Mouse (Mus musculus): ENCODE measurements at regions not wholly inside any gene's neighbourhood (a gene's known extent, or its start where the extent isn't known, plus 50 kb on each side); places are given as distances from the start of the nearest gene placed in this dataset.

- ATAC-seq (ENCODE audit: low FRiP score, low read depth) = no peak
- no peaks in the 10 kb centered on the region for H3K9me3 ChIP-seq (ENCODE audit: control insufficient read depth, low read length)
- no peaks in the 10 kb centered on the region for H3K36me3 ChIP-seq (ENCODE audit: control insufficient read depth, insufficient read depth, low read length)
- H3K4me3 ChIP-seq (replicated peaks; ENCODE audit: low read length) = no peak overlapping the region
- no peak for DNase-seq (ENCODE audit: low spot score)
- no peak overlapping the region for H3K27ac ChIP-seq (replicated peaks; ENCODE audit: low read depth, low read length)
- no peak overlapping the region for H3K9ac ChIP-seq (ENCODE audit: low read depth, low read length, severe bottlenecking)
- H3K27me3 ChIP-seq (ENCODE audit: control insufficient read depth, insufficient read depth, low read length) = no peaks in the 10 kb centered on the region
- H3K4me2 ChIP-seq (replicated peaks; ENCODE audit: low read depth, low read length, severe bottlenecking) = no peak overlapping the region
- H3K4me1 ChIP-seq (ENCODE audit: control insufficient read depth, insufficient read depth, low read length) = no peaks in the 10 kb centered on the region
- no peak for TF ChIP-seq POLR2A (IDR thresholded peaks at IDR 0.05; ENCODE audit: borderline replicate concordance, extremely low read depth, insufficient read depth, insufficient read length)
Observed at GRCm38 (mm10) chr11:24925135-24925534, 847.3 kb downstream of the Bcl11a start.

DNA sequence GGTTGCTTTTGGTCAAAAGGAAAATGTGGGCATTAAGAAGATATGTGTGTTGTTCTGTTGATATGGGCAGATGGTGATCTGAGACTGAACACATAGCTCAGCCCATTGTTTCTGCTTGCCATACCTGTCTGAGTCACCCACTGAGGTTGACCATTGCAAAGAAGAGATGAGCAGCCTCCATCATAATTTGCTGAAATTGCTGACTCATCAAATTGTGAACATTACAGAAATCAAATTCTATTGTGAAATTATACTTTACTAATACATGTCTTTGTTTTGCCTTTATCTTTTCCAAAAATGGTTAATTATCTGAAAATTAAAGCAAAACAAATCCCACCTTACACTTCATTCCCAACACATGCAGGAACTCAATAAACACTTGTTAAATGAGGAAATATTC, 865.8 kb downstream of the Bcl11a start:
- no peak overlapping the region for H3K9ac ChIP-seq (ENCODE audit: low read depth, low read length, severe bottlenecking)
- ATAC-seq (ENCODE audit: low FRiP score, low read depth) = no peak
- TF ChIP-seq POLR2A (IDR thresholded peaks at IDR 0.05; ENCODE audit: borderline replicate concordance, extremely low read depth, insufficient read depth, insufficient read length) = no peak
- no peak overlapping the region for H3K4me2 ChIP-seq (replicated peaks; ENCODE audit: low read depth, low read length, severe bottlenecking)
- H3K27me3 ChIP-seq (ENCODE audit: control insufficient read depth, insufficient read depth, low read length) = no peaks in the 10 kb centered on the region
- H3K4me1 ChIP-seq (ENCODE audit: control insufficient read depth, insufficient read depth, low read length) = no peaks in the 10 kb centered on the region
- H3K36me3 ChIP-seq (ENCODE audit: control insufficient read depth, insufficient read depth, low read length) = no peaks in the 10 kb centered on the region
- H3K4me3 ChIP-seq (replicated peaks; ENCODE audit: low read length) = no peak overlapping the region
- DNase-seq (ENCODE audit: low spot score) = no peak
- H3K9me3 ChIP-seq (ENCODE audit: control insufficient read depth, low read length) = no peaks in the 10 kb centered on the region
- H3K27ac ChIP-seq (replicated peaks; ENCODE audit: low read depth, low read length) = no peak overlapping the region

GRCm38 (mm10) chr11:24951161-24951560, 873.3 kb downstream of the Bcl11a start:
- Histone ChIP-seq H3K4me3 (replicated peaks; ENCODE audit: low read length) (no peak overlapping the region), H3K36me3 (ENCODE audit: control insufficient read depth, insufficient read depth, low read length) (no peaks in the 10 kb centered on the region), H3K4me2 (replicated peaks; ENCODE audit: low read depth, low read length, severe bottlenecking) (no peak overlapping the region), H3K9me3 (ENCODE audit: control insufficient read depth, low read length) (no peaks in the 10 kb centered on the region), H3K27me3 (ENCODE audit: control insufficient read depth, insufficient read depth, low read length) (no peaks in the 10 kb centered on the region), H3K27ac (replicated peaks; ENCODE audit: low read depth, low read length) (no peak overlapping the region), H3K4me1 (ENCODE audit: control insufficient read depth, insufficient read depth, low read length) (no peaks in the 10 kb centered on the region), H3K9ac (ENCODE audit: low read depth, low read length, severe bottlenecking) (no peak overlapping the region)
- no peak for ATAC-seq (ENCODE audit: low FRiP score, low read depth)
- DNase-seq (ENCODE audit: low spot score) = no peak
- TF ChIP-seq POLR2A (IDR thresholded peaks at IDR 0.05; ENCODE audit: borderline replicate concordance, extremely low read depth, insufficient read depth, insufficient read length) = no peak
- WGBS = 94% methylated on average over 1 of the region's 1 CpGs

GRCm38 (mm10) chr11:24972359-24972758, 894.5 kb downstream of the Bcl11a start:
- Histone ChIP-seq H3K4me1 (ENCODE audit: control insufficient read depth, insufficient read depth, low read length) (no peaks in the 10 kb centered on the region), H3K27me3 (ENCODE audit: control insufficient read depth, insufficient read depth, low read length) (no peaks in the 10 kb centered on the region), H3K27ac (replicated peaks; ENCODE audit: low read depth, low read length) (no peak overlapping the region), H3K9me3 (ENCODE audit: control insufficient read depth, low read length) (no peaks in the 10 kb centered on the region), H3K9ac (ENCODE audit: low read depth, low read length, severe bottlenecking) (no peak overlapping the region), H3K36me3 (ENCODE audit: control insufficient read depth, insufficient read depth, low read length) (no peaks in the 10 kb centered on the region), H3K4me2 (replicated peaks; ENCODE audit: low read depth, low read length, severe bottlenecking) (no peak overlapping the region), H3K4me3 (replicated peaks; ENCODE audit: low read length) (no peak overlapping the region)
- WGBS = 37% methylated on average over 2 of the region's 2 CpGs
- ATAC-seq (ENCODE audit: low FRiP score, low read depth) = 0 out of 2 replicates have a peak, but pooled peaks have one; percentile 37
- TF ChIP-seq POLR2A (IDR thresholded peaks at IDR 0.05; ENCODE audit: borderline replicate concordance, extremely low read depth, insufficient read depth, insufficient read length) = no peak
- no peak for DNase-seq (ENCODE audit: low spot score)

DNA sequence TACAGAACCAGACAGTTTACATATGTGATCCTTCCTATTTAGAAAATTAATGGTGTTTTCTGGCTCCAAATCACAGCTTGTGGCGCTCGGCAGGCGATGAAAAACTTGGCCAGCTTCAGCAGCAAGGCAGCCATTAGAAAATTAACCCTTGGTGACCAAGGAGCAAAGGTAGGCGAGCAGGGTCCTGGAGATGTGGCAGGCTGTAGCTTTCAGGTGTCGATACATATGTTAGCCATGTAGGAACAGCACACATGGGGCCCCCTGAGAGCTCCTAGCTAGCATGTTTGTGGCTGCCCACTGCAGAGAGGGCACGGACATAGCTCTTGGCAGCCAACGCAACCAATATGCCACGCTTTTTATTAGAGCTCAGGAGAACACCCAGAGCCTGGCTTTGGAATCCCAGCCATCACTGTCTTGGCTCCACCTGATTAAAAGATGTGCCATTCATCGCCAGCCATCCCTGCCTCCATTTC, 902.4 kb downstream of the Bcl11a start:
- Histone ChIP-seq H3K4me3 (replicated peaks; ENCODE audit: low read length) (peak overlapping the region; percentile 7; the same call in 1 of the 2 replicates), H3K36me3 (ENCODE audit: control insufficient read depth, insufficient read depth, low read length) (no peaks in the 10 kb centered on the region), H3K4me1 (ENCODE audit: control insufficient read depth, insufficient read depth, low read length) (peaks cover 25% of the 10 kb centered on the region), H3K27ac (replicated peaks; ENCODE audit: low read depth, low read length) (peak overlapping the region; percentile 9), H3K27me3 (ENCODE audit: control insufficient read depth, insufficient read depth, low read length) (no peaks in the 10 kb centered on the region), H3K9me3 (ENCODE audit: control insufficient read depth, low read length) (no peaks in the 10 kb centered on the region), H3K9ac (ENCODE audit: low read depth, low read length, severe bottlenecking) (no peak overlapping the region; the same call in 1 of the 2 replicates), H3K4me2 (replicated peaks; ENCODE audit: low read depth, low read length, severe bottlenecking) (peak overlapping the region; percentile 27)
- 26% methylated on average over 9 of the region's 9 CpGs for WGBS
- no peak for TF ChIP-seq POLR2A (IDR thresholded peaks at IDR 0.05; ENCODE audit: borderline replicate concordance, extremely low read depth, insufficient read depth, insufficient read length)
- ATAC-seq (ENCODE audit: low FRiP score, low read depth) (0 out of 2 replicates have a peak, but pooled peaks have one; percentile 30), DNase-seq (ENCODE audit: low spot score) (no peak)
